Mouse (Mus musculus): ENCODE data around the gene Depdc1b.

DNA sequence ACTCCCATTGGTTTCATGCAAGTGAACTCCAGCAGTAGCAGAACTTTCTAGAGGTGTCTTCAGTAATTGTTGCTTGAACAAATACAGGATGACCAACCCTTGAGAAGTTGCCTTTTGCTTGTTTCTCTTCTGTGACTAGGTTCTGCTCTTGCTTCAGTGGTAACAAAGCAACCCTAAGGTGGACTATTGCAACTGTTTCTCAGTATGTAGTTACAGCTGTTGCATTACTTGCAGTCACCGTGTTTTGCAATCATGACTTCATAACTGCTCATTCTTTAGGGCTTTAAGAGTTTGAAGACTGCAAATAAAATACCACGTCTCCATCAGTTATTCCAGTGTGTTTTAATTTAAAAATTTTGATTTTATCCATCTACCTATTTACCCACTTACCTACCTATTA lies 7.2 kb downstream of the Depdc1b start:
- TF ChIP-seq CTCF (conservative IDR thresholded peaks at IDR 0.05; ENCODE audit: low read length) (no peak), POU5F1 (IDR thresholded peaks at IDR 0.05; ENCODE audit: borderline replicate concordance, low read length) (no peak)
